Mouse (Mus musculus) gastrocnemius, postnatal 4 days (tissue): ENCODE results near the gene Duoxa2. TPM values are rescaled to one million over a fixed set of nuclear protein-coding genes. Genes with fewer than 3 reads are reported as not detected.

Experiments
- DNase-seq, 2 experiments: peaks; one replicate each; pipeline ENCODE4 v3.0.0; 2021 to 2022; ENCODE audit warnings: low spot score in 2 of 2, mixed read lengths in 2 of 2
- long read RNA-seq, 2 experiments: library from polyadenylated mRNA; stranded (forward); transcript quantifications; one replicate each; pipeline ENCODE4 v2.0.0; 2021
- total RNA-seq, 2 experiments: library from RNA; stranded (reverse); gene quantifications; 2 replicates each; pipeline ENCODE4 v1.2.3; 2021

Duoxa2 gene
- total RNA-seq = not detected
- long read RNA-seq, experiment 1 = 0 reads
- long read RNA-seq, experiment 2 = 0 reads

GRCm38 (mm10) chr2:122298596-122299490 is at the start of gene Duoxa2:
Gene Duoxa2 (plus strand): TSS chr2:122298900.
- DNase-seq = no peak

- no peak for DNase-seq
Measured at GRCm38 (mm10) chr2:122255997-122256396, 42.7 kb upstream of the Duoxa2 start.

- DNase-seq = no peak
Measured at GRCm38 (mm10) chr2:122260729-122261128, 38.0 kb upstream of the Duoxa2 start.

- no peak for DNase-seq
Measured at GRCm38 (mm10) chr2:122264690-122265089, 34.0 kb upstream of the Duoxa2 start.

- DNase-seq = no peak
Measured at GRCm38 (mm10) chr2:122266407-122267193, 32.1 kb upstream of the Duoxa2 start.

GRCm38 (mm10) chr2:122278769-122279168 is 19.9 kb upstream of the Duoxa2 start:
- no peak for DNase-seq

GRCm38 (mm10) chr2:122284091-122284490 is 14.6 kb upstream of the Duoxa2 start:
- DNase-seq = no peak

GRCm38 (mm10) chr2:122286137-122286536 is 12.6 kb upstream of the Duoxa2 start:
- no peak for DNase-seq

GRCm38 (mm10) chr2:122294916-122295315 is 3.8 kb upstream of the Duoxa2 start:
- no peak for DNase-seq

GRCm38 (mm10) chr2:122297271-122298095 is 1.2 kb upstream of the Duoxa2 start:
- DNase-seq = no peak

- no peak for DNase-seq
Measured at GRCm38 (mm10) chr2:122298096-122298499, 602 bp upstream of the Duoxa2 start, which contains the start of gene Duox2. Gene Duox2 (minus strand): TSS chr2:122298449.

GRCm38 (mm10) chr2:122299911-122300655 is 1.4 kb downstream of the Duoxa2 start:
- DNase-seq = no peak

- DNase-seq = no peak
Measured at GRCm38 (mm10) chr2:122300656-122301020, 1.9 kb downstream of the Duoxa2 start.

GRCm38 (mm10) chr2:122301081-122301920 is 2.6 kb downstream of the Duoxa2 start:
- peak in 1 of 2 experiments; percentile 41 for DNase-seq

- no peak for DNase-seq
Measured at GRCm38 (mm10) chr2:122301921-122302573, 3.3 kb downstream of the Duoxa2 start.

- peak in 1 of 2 experiments; percentile 49 for DNase-seq
Measured at GRCm38 (mm10) chr2:122302574-122303241, 4.0 kb downstream of the Duoxa2 start.

- no peak for DNase-seq
Measured at GRCm38 (mm10) chr2:122304544-122304943, 5.8 kb downstream of the Duoxa2 start.
